Mouse (Mus musculus) bone marrow macrophage, adult 2 months (primary cell): Measurements from ENCODE around the gene Fam234b.

Experiments used
- CTCF ChIP-seq: IDR thresholded peaks from 2 replicates; pipeline ENCODE4 v1.5.1; 2012; ENCODE audit warnings: low read depth, mild to moderate bottlenecking, low read length, moderate library complexity
- POLR2A ChIP-seq: IDR thresholded peaks from 2 replicates; pipeline ENCODE4 v1.6.1; 2012; ENCODE audit warnings: mild to moderate bottlenecking, low read depth, low read length, borderline replicate concordance

DNA sequence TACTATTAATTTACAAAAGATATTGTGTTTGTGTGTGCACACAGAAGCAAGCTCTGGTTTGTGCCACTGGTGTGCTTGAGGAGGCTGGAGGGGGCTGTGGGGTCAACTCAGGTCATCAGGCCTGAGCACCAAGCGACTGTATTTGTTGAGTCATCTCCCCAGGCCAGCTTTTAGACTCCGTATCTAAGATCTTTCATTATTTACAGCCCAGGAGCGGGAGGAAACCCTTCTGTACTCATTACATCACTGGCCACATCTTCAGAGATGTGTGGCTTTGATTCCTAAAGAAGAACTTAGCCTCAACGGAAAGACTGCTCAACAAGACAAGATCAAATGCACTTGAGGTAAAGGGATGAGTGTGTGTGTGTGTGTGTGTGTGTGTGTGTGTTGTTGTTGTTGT is 9.1 kb upstream of the Fam234b start:
- TF ChIP-seq CTCF (0 out of 2 replicates have a peak, but pooled peaks have one; percentile 18), POLR2A (no peak)
